Mouse (Mus musculus): Measurements from ENCODE around the gene Bckdhb.
A peak's percentile ranks its signal among the peaks of the same experiment; 100 is the strongest.

- TF ChIP-seq CTCF (IDR thresholded peaks at IDR 0.05; ENCODE audit: low read depth) (peak; percentile 86), EP300 (IDR thresholded peaks at IDR 0.05; ENCODE audit: low read depth) (no peak)
These were observed 31.8 kb downstream of the Bckdhb start for GRCm38 (mm10) chr9:83956632-83957314.

Measured in liver, embryonic 14.5 days (tissue).